Mouse (Mus musculus) liver, postnatal 0 days (tissue): ENCODE measurements around the gene Adipoq.
A peak's percentile ranks its signal among the peaks of the same experiment; 100 is the strongest.

ENCODE experiments used
- CTCF ChIP-seq: sonication (generic); IDR thresholded peaks from 2 replicates; pipeline ENCODE4 v1.5.1; 2016; ENCODE audit warnings: antibody characterized with exemption, low read depth
- EP300 ChIP-seq: IDR thresholded peaks from 2 replicates; pipeline ENCODE4 v1.6.1; 2016; ENCODE audit warnings: antibody characterized with exemption, low read depth, mild to moderate bottlenecking

GRCm38 (mm10) chr16:23165441-23165840, 19.1 kb downstream of the Adipoq start:
- peak; percentile 31 for TF ChIP-seq CTCF
- TF ChIP-seq EP300, result no peak
